Mouse (Mus musculus): ENCODE measurements at regions not wholly inside any gene's neighbourhood (a gene's known extent, or its start where the extent isn't known, plus 50 kb on each side); places are given as distances from the start of the nearest gene placed in this dataset.

- H3K4me1 ChIP-seq (ENCODE audit: control insufficient read depth, insufficient read depth, low read length) = no peaks in the 10 kb centered on the region
- 70% methylated on average over 1 of the region's 1 CpGs for WGBS
- H3K4me2 ChIP-seq (ENCODE audit: low read depth, low read length) = no peak overlapping the region
- H3K4me3 ChIP-seq (ENCODE audit: low read depth, low read length) = no peak overlapping the region
- ATAC-seq (ENCODE audit: low read depth) = peak; percentile 63; the same call in 1 of the 2 replicates
- H3K27ac ChIP-seq (ENCODE audit: low read depth, low read length) = no peak overlapping the region
- H3K9me3 ChIP-seq (ENCODE audit: control insufficient read depth, low read length) = no peaks in the 10 kb centered on the region
- H3K9ac ChIP-seq (replicated peaks; ENCODE audit: low read depth, low read length) = no peak overlapping the region
- H3K36me3 ChIP-seq (ENCODE audit: control insufficient read depth, insufficient read depth, low read length) = no peaks in the 10 kb centered on the region
- no peaks in the 10 kb centered on the region for H3K27me3 ChIP-seq (ENCODE audit: control insufficient read depth, insufficient read depth, low read length)
Measured at GRCm38 (mm10) chr1:113703462-113703861, 1838.7 kb upstream of the Dsel start.

- Histone ChIP-seq H3K4me1 (ENCODE audit: control insufficient read depth, insufficient read depth, low read length) (no peaks in the 10 kb centered on the region), H3K4me2 (ENCODE audit: low read depth, low read length) (no peak overlapping the region), H3K9me3 (ENCODE audit: control insufficient read depth, low read length) (no peaks in the 10 kb centered on the region), H3K27ac (ENCODE audit: low read depth, low read length) (no peak overlapping the region), H3K27me3 (ENCODE audit: control insufficient read depth, insufficient read depth, low read length) (no peaks in the 10 kb centered on the region), H3K4me3 (ENCODE audit: low read depth, low read length) (no peak overlapping the region), H3K9ac (replicated peaks; ENCODE audit: low read depth, low read length) (no peak overlapping the region), H3K36me3 (ENCODE audit: control insufficient read depth, insufficient read depth, low read length) (no peaks in the 10 kb centered on the region)
- ATAC-seq (ENCODE audit: low read depth) = no peak
- WGBS = 83% methylated on average over 2 of the region's 2 CpGs
Measured at GRCm38 (mm10) chr1:113688614-113689013, 1823.9 kb upstream of the Dsel start.

- Histone ChIP-seq H3K27me3 (ENCODE audit: control insufficient read depth, insufficient read depth, low read length) (no peaks in the 10 kb centered on the region), H3K27ac (ENCODE audit: low read depth, low read length) (no peak overlapping the region), H3K4me1 (ENCODE audit: control insufficient read depth, insufficient read depth, low read length) (no peaks in the 10 kb centered on the region), H3K36me3 (ENCODE audit: control insufficient read depth, insufficient read depth, low read length) (no peaks in the 10 kb centered on the region), H3K4me3 (ENCODE audit: low read depth, low read length) (no peak overlapping the region), H3K9ac (replicated peaks; ENCODE audit: low read depth, low read length) (no peak overlapping the region), H3K4me2 (ENCODE audit: low read depth, low read length) (no peak overlapping the region), H3K9me3 (ENCODE audit: control insufficient read depth, low read length) (no peaks in the 10 kb centered on the region)
- no peak for ATAC-seq (ENCODE audit: low read depth)
- 62% methylated on average over 1 of the region's 1 CpGs for WGBS
Measured at GRCm38 (mm10) chr1:113676301-113676871, 1811.7 kb upstream of the Dsel start.

GRCm38 (mm10) chr1:113630898-113631297, 1766.2 kb upstream of the Dsel start:
- Histone ChIP-seq H3K9me3 (ENCODE audit: control insufficient read depth, low read length) (no peaks in the 10 kb centered on the region), H3K4me2 (ENCODE audit: low read depth, low read length) (no peak overlapping the region), H3K4me3 (ENCODE audit: low read depth, low read length) (no peak overlapping the region), H3K4me1 (ENCODE audit: control insufficient read depth, insufficient read depth, low read length) (no peaks in the 10 kb centered on the region), H3K27me3 (ENCODE audit: control insufficient read depth, insufficient read depth, low read length) (no peaks in the 10 kb centered on the region), H3K27ac (ENCODE audit: low read depth, low read length) (no peak overlapping the region), H3K36me3 (ENCODE audit: control insufficient read depth, insufficient read depth, low read length) (no peaks in the 10 kb centered on the region), H3K9ac (replicated peaks; ENCODE audit: low read depth, low read length) (no peak overlapping the region)
- 54% methylated on average over 1 of the region's 1 CpGs for WGBS
- ATAC-seq (ENCODE audit: low read depth) = peak; percentile 56; the same call in 1 of the 2 replicates

Measured in neural tube, embryonic 14.5 days (tissue).